Mouse (Mus musculus) stomach, postnatal 0 days (tissue): Measurements from ENCODE around the gene Ric8a.

Experiments
- CTCF ChIP-seq: IDR thresholded peaks from 2 replicates; pipeline ENCODE4 v1.5.1; 2016; ENCODE audit warnings: antibody characterized with exemption, low read depth, mild to moderate bottlenecking, moderate library complexity
- EP300 ChIP-seq: optimal IDR thresholded peaks from 2 replicates; pipeline ENCODE3; 2016; ENCODE audit warnings: antibody characterized with exemption

DNA sequence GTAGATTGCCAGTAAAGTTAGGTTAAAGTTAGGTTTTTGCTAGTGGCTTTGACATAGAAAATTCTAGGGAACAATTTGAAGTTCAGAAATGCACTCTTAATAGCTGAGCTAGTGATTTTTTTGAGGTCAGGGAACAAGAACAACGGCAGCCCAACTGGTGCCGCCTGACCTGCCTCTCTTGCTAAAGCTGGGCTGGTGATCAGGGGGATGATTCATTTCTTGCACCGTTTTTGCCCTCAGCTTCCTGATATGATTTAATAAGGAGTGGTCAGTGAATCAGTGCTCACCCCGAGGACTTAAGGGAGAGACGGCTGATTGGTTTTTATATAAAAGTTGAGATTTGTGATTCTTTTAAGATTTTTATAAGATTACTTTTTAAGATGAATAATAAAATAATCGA, 25.3 kb upstream of the Ric8a start:
- TF ChIP-seq EP300 (no peak), CTCF (no peak)
